18 mouse cellular contexts compared by ENCODE assay signal in genomic region chr10:75332268-75332667, GRCm38 (mm10).
"Had no signal": no experiment of that assay in that cellular context is flagged by ENCODE, and none has a peak within 500 bp of the region (broad histone marks: within the 10 kb centered on the region; RNA-seq: fewer than 3 reads in every experiment).

No protein-coding gene starts in this region.

- H3K27me3 ChIP-seq: liver, embryonic 12.5 days; midbrain, embryonic 12.5 days; neural tube, embryonic 13.5 days; neural tube, embryonic 15.5 days had no signal

- H3K36me3 ChIP-seq: midbrain, embryonic 10.5 days; midbrain, embryonic 12.5 days; neural tube, embryonic 13.5 days; neural tube, embryonic 15.5 days had no signal

- H3K4me2 ChIP-seq: liver, embryonic 12.5 days; midbrain, embryonic 12.5 days; neural tube, embryonic 13.5 days; neural tube, embryonic 15.5 days had no signal

- ATAC-seq: liver, embryonic 12.5 days; midbrain, embryonic 16.5 days had no signal

- H3K27ac ChIP-seq: liver, embryonic 12.5 days; liver, embryonic 14.5 days; midbrain, embryonic 10.5 days; midbrain, embryonic 12.5 days; neural tube, embryonic 13.5 days; neural tube, embryonic 15.5 days had no signal

- H3K4me3 ChIP-seq: liver, embryonic 12.5 days; midbrain, embryonic 10.5 days; midbrain, embryonic 12.5 days; myocyte; neural tube, embryonic 13.5 days; neural tube, embryonic 15.5 days had no signal

- H3K4me1 ChIP-seq: midbrain, embryonic 12.5 days; neural tube, embryonic 15.5 days had no signal

- H3K9me3 ChIP-seq: liver, embryonic 12.5 days; midbrain, embryonic 10.5 days; midbrain, embryonic 12.5 days; neural tube, embryonic 13.5 days; neural tube, embryonic 15.5 days had no signal

- DNase-seq: lung, adult 18-20 months; midbrain, embryonic 14.5 days; retina, postnatal 1 day; right cerebral cortex, adult 18-20 months; right cerebral cortex, postnatal 25 days; right cerebral cortex, postnatal 4 days; spleen, adult 18-20 months; thymus, adult 18-20 months; thymus, postnatal 14 days; thymus, postnatal 36 days had no signal

- H3K9ac ChIP-seq: liver, embryonic 12.5 days; liver, embryonic 14.5 days; midbrain, embryonic 12.5 days; neural tube, embryonic 13.5 days; neural tube, embryonic 15.5 days had no signal
